Mouse (Mus musculus) frontal cortex, postnatal 10 days (tissue): ENCODE results near the gene Klhl29.
"Not testable (repeated sequence)": the region's sequence is repeated elsewhere in the genome, so short reads cannot be mapped to it uniquely, and the experiment has no call there.

ENCODE experiments used
- DNase-seq, 2 experiments: peaks; one replicate each; pipeline ENCODE4 v3.0.0; 2022; ENCODE audit warnings: low spot score in 2 of 2, mixed read lengths in 1 of 2

Klhl29 gene

GRCm38 (mm10) chr12:5358497-5358896 is 17.0 kb downstream of the Klhl29 start:
- no peak for DNase-seq

DNA sequence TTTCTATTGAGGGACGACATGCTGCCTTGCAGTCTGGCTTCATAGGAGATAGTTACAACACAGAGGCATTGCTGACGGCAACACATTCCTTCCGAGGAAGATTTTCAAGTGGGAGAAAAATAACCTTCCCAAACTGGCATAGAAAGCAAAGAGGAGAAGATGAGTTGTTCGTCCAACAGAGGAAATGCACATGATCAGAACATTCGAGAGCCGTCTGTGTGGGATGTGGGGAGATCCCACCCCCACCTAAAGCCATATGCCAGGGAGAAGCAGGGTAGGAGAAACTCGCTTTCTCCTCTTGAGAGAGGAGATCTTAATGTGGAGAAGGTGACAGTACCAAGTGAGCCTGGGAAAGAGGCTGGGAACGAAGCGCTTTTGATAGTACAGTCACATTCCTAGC is 22.1 kb downstream of the Klhl29 start:
- DNase-seq = no peak

DNA sequence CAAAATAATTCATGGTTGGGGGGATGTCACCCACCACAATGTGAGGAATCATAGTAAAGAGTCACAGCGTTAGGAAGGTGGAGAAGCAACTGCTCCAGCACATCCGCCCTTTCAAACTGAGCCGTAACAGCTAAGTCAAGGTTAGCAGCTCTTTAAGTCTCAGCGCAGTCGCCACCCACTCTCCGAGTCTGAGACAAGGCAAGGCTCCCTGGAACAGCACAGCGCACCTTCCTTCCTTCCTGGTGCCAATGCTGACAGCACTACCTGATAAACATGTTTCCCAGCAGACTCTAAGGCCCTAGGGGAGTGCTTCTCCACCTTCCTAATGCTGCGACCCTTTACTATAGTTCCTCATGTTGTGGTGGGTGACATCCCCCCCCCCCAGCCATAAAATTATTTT is 22.7 kb downstream of the Klhl29 start:
- no peak for DNase-seq

GRCm38 (mm10) chr12:5350491-5351285 is 24.8 kb downstream of the Klhl29 start:
- DNase-seq = no peak

- DNase-seq = no peak
Observed at GRCm38 (mm10) chr12:5345088-5345487, 30.4 kb downstream of the Klhl29 start.

- DNase-seq = not testable (repeated sequence)
Observed at GRCm38 (mm10) chr12:5344457-5344856, 31.0 kb downstream of the Klhl29 start.

- no peak for DNase-seq
Observed at GRCm38 (mm10) chr12:5340151-5340603, 35.3 kb downstream of the Klhl29 start.

DNA sequence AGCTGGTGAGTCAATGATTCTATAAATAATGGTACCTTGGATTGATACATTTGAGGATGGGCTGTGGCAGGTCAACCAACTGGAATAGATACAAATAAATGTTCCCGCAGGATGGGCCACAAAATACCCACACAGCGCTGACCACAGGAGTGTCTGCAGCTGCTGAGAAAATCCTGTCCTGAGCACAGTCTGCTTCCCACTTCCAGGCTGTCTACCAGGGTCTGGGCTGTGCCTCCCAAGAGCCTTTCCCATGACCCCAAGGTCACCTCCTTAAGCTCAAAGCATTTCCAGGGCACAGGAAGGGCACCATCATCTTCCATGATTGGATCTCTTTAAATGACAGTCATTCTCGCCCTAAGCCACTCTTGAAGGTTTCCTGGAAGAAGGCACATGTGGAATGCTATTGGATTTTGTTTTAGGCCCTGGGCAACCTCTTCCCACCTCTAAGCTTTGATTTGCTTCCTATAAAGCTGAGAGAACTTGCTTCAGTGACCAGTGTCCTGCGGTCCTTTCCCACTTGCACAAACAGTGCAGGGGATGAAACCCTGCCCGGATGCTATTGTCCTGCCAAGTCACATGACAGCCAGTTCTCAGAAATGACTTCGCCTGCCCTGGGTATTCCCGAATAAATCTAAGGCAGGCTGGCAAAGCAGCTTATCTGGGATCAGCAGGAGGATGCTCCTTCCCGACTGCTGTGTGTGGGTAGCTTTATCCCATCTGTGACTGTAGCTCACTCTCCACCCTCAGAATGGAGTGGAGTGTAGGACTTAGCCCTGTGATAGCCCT is 38.4 kb downstream of the Klhl29 start:
- DNase-seq = no peak

- no peak for DNase-seq
Observed at GRCm38 (mm10) chr12:5336331-5336730, 39.2 kb downstream of the Klhl29 start.

DNA sequence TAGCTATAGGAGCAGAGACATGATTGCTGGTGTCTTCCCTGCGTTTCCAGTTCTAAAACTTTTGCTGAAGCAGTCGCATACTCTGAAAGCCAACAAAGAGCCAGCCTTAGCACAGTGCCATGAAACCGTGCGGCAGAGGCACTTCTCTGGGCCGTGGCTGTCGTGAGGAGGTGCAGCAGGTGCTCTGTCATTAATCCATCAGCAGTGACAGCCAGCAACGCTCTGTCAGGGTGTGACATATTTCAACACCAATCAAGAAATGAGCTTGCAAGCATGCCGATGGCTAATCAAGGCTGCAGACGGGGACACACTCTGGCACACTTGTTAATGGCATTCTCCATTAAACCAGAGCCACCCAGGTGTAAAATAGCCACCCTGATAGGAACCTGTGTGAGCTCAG is 40.5 kb downstream of the Klhl29 start:
- no peak for DNase-seq

- no peak for DNase-seq
Observed at GRCm38 (mm10) chr12:5334175-5334574, 41.3 kb downstream of the Klhl29 start.

DNA sequence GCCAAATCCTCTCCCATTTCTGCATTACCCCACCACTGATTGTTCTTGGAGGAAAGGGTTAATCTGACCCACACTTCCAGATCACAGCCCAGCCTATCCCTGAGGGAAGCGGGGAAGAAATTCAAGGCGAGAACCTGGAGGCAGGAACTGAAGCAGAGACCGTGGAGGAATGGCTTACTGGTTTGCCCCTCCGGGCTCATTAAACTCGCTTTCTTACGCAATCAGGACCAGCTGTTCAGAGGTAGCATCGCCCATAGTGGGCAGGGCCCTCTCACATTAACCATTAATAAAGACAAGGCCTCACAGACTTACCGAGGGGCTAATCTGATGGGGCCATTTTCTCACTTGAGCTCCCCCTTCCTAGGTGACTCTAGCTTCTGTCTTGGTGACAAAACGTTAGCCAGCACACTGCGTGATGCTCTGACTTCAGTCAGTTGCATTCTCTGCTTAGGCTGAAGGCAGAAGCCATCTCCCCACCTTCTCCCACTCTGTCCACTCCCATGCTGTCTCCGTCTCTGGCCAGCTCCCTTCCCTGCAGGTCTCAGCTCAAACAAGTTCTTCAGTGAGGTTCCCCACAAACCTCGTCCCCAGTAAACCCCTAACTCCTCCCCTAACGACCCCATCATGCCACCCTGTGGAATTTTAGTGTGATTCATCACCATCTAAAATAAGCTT is 43.5 kb downstream of the Klhl29 start:
- DNase-seq = no peak

- DNase-seq = no peak
Observed at GRCm38 (mm10) chr12:5330496-5331070, 44.9 kb downstream of the Klhl29 start.

GRCm38 (mm10) chr12:5322444-5323087 is 52.9 kb downstream of the Klhl29 start:
- DNase-seq = no peak

DNA sequence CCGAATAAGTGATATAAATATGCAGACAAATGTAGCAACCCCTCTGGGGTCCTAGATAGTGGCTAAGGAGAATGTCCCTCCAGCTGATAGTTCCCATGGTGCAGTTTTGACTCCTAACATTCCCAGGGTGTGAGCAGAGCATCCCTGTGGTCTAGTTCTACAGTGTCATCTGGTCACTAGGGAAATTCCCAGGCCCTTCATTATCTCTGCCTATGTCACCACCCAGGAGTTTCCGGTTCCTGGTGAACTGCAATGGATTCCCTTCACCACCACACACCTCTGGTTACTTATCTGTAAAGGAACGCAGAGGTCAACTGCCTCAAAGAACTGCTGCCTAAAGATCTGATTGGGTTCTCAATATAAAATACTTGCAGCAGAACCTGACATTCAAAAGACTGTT is 54.5 kb downstream of the Klhl29 start:
- DNase-seq = no peak

DNA sequence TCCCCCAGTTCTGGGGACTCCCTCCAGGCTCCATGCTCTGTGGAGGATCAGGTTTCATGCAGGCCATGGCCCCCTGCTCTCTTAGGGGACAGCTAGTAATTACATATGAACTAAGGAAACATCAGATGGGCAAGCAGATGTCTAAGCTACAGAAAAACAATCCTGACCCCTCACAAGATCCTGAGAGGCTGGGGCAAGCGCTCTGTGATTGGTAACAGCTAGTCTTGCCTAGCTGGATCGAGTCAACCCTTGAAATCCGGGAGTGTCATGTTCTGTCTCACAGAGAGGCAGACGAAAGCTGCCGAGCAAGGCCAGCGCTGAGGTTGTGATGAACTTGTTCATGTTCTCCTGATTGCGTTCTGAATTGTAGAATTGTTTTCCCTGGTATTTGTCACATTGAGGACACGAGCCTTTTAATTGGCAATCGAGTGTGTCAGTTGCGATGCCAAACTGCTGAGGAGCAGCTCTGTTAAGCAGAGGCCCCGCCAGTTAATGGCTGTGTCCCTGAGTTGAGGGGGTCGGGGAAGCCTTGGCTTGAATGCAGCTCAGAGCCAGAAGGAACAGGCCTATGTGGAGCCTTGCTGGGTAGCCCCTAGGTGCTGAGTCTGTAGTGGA is 56.0 kb downstream of the Klhl29 start:
- no peak for DNase-seq

DNA sequence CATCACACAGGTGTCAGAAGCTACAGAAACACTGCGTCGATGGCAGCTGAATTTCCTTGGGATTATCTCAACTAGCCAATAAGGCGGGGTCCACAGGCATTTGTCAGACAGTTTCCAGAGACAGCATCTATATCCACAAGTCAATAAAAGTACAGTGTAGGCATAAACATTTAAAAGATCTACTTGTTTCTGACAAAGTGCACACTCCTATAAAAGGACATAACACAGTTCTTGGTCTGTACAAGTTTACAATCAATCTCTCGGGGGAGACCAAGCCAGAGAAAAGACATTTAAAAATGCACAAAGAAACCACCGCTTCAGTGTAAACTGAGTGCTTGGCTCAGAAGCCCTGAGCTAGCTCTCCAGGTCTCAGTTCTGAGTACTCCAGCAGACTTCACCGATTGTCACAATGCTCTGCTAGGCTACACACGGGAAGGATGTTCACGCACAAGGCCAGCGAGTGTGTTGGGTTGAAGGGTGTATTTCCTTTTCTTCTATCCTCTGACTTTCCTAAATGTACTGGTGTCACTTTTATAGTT is 59.4 kb downstream of the Klhl29 start:
- no peak for DNase-seq

DNA sequence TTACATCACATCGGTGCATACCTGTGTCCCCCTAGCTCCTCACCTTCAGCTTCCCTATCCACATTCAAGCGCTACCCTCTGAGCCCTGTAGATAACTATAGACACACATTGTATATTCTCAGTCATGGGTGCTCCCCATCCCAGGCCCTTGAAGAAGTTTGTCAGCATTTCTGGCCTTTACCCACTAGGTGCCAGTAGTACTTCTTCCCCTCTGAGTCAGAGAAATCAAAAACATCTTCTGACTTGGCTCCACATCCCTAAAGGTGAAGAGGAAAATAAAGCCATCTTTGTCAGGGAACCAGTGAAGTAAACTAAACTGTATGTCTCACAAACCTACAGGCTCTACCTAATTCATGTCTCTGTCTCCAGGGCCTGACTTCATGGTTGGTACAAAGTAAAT is 67.6 kb downstream of the Klhl29 start:
- no peak for DNase-seq

DNA sequence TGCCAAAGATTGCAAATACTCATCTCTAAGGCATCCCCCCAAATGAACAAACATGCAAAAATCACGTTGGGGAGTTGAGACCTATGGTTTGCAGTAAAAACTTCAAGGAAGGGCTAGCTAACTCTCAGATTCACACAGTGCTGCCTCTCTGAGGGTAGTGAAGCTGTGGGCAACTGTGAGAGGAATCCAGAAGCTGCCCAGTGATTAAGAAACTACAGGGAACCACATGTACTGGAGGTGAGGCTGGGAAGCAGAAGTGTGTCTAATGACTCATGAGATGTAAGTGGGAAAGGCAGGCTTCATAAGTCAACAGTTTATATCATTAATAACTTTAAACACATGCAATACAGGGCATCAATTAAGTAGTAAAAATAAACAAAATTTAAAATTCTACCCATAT is 70.0 kb downstream of the Klhl29 start:
- no peak for DNase-seq

- no peak for DNase-seq
Observed at GRCm38 (mm10) chr12:5303912-5304311, 71.6 kb downstream of the Klhl29 start.

GRCm38 (mm10) chr12:5303100-5303499 is 72.4 kb downstream of the Klhl29 start:
- no peak for DNase-seq
